Mouse (Mus musculus): ENCODE results near the gene Zbtb18.

Zbtb18 gene

GRCm38 (mm10) chr1:177442196-177442808 is at the start of gene Zbtb18:
TSS of gene Zbtb18 (plus strand) at chr1:177442351.
- in situ Hi-C loops (cut with MboI) = no loop called here

- in situ Hi-C loops (cut with MboI) = no loop called here
These were observed 44.7 kb upstream of the Zbtb18 start for GRCm38 (mm10) chr1:177397455-177397854.

GRCm38 (mm10) chr1:177405170-177405569 is 37.0 kb upstream of the Zbtb18 start:
- in situ Hi-C loops (cut with MboI) = loop anchor here (5.0 kb wide), 1 partner anchor 277 kb away; no protein-coding TSS in a partner anchor

GRCm38 (mm10) chr1:177408690-177409089 is 33.5 kb upstream of the Zbtb18 start:
- in situ Hi-C loops (cut with MboI) = loop anchor here (5.0 kb wide), 1 partner anchor 274 kb away; no protein-coding TSS in a partner anchor

- in situ Hi-C loops (cut with MboI) = no loop called here
These were observed 31.3 kb upstream of the Zbtb18 start for GRCm38 (mm10) chr1:177410769-177411348.

- in situ Hi-C loops (cut with MboI) = no loop called here
These were observed 30.5 kb upstream of the Zbtb18 start for GRCm38 (mm10) chr1:177411359-177412358.

- in situ Hi-C loops (cut with MboI) = no loop called here
These were observed 22.8 kb upstream of the Zbtb18 start for GRCm38 (mm10) chr1:177419331-177419730.

GRCm38 (mm10) chr1:177420126-177420525 is 22.0 kb upstream of the Zbtb18 start:
- in situ Hi-C loops (cut with MboI) = no loop called here

GRCm38 (mm10) chr1:177427862-177428261 is 14.3 kb upstream of the Zbtb18 start:
- in situ Hi-C loops (cut with MboI) = no loop called here

GRCm38 (mm10) chr1:177428338-177428737 is 13.8 kb upstream of the Zbtb18 start:
- in situ Hi-C loops (cut with MboI) = no loop called here

GRCm38 (mm10) chr1:177429067-177429466 is 13.1 kb upstream of the Zbtb18 start:
- in situ Hi-C loops (cut with MboI) = no loop called here

- in situ Hi-C loops (cut with MboI) = no loop called here
These were observed 1.7 kb upstream of the Zbtb18 start for GRCm38 (mm10) chr1:177440411-177440810.

GRCm38 (mm10) chr1:177440981-177441491 is 1.1 kb upstream of the Zbtb18 start:
- in situ Hi-C loops (cut with MboI) = no loop called here

GRCm38 (mm10) chr1:177441492-177442195 is 507 bp upstream of the Zbtb18 start:
- in situ Hi-C loops (cut with MboI) = no loop called here

GRCm38 (mm10) chr1:177442821-177443723 is 921 bp downstream of the Zbtb18 start:
- in situ Hi-C loops (cut with MboI) = no loop called here

GRCm38 (mm10) chr1:177443724-177444482 is 1.8 kb downstream of the Zbtb18 start:
- in situ Hi-C loops (cut with MboI) = no loop called here

GRCm38 (mm10) chr1:177444483-177444810 is 2.3 kb downstream of the Zbtb18 start:
- in situ Hi-C loops (cut with MboI) = no loop called here

GRCm38 (mm10) chr1:177444941-177445340 is 2.8 kb downstream of the Zbtb18 start:
- in situ Hi-C loops (cut with MboI) = no loop called here

- in situ Hi-C loops (cut with MboI) = no loop called here
These were observed 3.4 kb downstream of the Zbtb18 start for GRCm38 (mm10) chr1:177445461-177446130.
